Mouse (Mus musculus) spleen, postnatal 0 days (tissue): ENCODE results near the gene Trappc12. TPM values are rescaled to one million over a fixed set of nuclear protein-coding genes. Genes with fewer than 3 reads are reported as not detected.

Experiments used
- polyA plus RNA-seq: library from polyadenylated mRNA; unstranded; fragments of >200 nt; fragmentation: Nextera tagmentation; extraction: Ambion mirVana; gene quantifications from 2 replicates; pipeline ENCODE4 v1.2.1, GENCODE M21; 2015

Gene Trappc12
- 19.3 and 20.0 TPM in 2 replicates for polyA plus RNA-seq

GRCm38 (mm10) chr12:28750021-28750633, at the start of gene Trappc12:
Gene Trappc12, minus strand, starts transcription at chr12:28750472.

DNA sequence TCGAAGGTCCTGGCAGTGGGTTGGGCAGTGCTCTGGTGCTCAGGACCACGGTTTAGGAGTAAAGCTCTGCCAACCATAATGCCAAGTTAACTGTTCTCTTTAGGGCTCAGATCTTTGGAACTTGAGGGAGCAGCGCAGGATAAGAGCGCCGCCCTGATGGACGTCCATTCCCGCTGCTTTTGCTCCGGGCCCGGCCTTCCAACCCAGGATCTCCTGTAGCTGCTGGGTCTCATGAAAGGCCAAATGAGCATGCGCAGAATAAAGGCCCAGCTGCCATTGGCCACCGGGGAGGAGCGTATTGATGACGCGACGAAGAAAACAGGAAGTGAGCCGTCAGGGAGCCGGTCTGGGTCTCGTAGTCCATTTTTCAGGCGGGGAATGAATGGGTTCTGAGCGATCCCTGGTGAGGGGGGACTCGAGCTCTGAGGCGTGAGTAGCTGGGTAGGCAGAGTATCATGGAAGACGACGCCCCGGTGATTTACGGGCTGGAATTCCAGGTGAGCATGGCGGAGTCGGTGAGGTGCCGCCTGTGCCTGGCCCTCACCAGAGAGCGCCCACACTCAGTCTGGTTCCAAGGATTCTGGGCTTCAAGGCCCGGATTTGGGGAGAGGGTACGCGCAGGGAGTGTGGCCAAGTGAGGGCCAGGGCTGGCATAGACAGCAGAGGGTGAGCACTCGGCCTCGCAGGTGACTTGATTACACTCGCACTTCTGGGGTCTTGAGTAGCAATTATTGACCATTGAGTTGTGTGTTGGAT, 1.4 kb upstream of the Trappc12 start, which contains the start of gene Eipr1:
TSS of gene Eipr1 (plus strand) at position 296 of the 756 bp plus-strand sequence.

DNA sequence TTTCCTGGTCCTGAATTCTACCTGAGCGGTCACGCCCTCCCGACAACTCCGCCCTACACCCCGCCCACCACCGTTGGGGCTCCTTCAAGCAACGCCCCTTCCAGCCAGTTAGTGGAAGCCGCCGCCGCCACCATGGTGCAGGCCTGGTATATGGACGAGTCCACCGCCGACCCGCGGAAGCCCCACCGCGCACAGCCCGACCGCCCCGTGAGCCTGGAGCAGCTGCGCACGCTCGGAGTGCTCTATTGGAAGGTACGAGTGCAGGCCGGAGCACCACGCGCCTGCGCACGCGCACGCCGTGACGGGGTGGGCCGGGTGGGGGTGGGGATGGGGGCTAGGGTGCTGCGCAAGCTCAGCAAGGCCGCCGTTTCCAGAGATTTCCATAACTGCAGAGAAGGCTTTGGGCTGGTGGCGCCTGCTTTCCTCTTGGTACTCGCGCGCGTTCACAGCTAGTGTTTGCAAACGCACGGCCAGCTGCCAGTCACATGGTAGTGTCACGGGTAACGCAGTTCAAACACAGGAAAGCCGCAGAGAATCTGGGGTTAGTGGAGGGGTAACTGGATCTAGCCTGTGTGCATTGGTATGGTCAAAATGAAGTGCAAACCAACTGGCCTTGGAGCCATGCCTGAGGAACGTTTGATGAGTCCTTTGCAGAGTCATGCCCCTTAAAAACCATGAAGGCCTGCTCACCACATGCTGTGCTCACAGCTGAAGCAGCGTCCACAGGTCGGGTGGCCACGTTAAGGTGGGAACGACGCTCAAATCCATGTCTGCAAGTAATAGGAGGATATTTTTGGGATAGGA, 74.9 kb downstream of the Trappc12 start, which contains the start of gene Adi1:
TSS of gene Adi1 (plus strand) at position 111 of the 804 bp plus-strand sequence.

GRCm38 (mm10) chr12:28649141-28650110, 100.8 kb downstream of the Trappc12 start, which contains the start of gene Rnaseh1:
Gene Rnaseh1, plus strand, starts transcription at chr12:28649602.

Other genes with a start within 250 kb of the Trappc12 start
- 0.08 and 0.17 TPM in 2 replicates for gene Dcdc2c, start 198.1 kb downstream of the Trappc12 start, polyA plus RNA-seq
- not detected in 2 replicates for gene Allc, start 167.9 kb downstream of the Trappc12 start, polyA plus RNA-seq
- gene Colec11, start 127.1 kb downstream of the Trappc12 start, polyA plus RNA-seq, result 0.69 and 1.1 TPM in 2 replicates
- 715 and 717 TPM in 2 replicates for gene Rps7, start 114.5 kb downstream of the Trappc12 start, polyA plus RNA-seq
- gene Rnaseh1, start 100.9 kb downstream of the Trappc12 start, polyA plus RNA-seq, result 17.2 and 18.6 TPM in 2 replicates
- 35.5 and 36.7 TPM in 2 replicates for gene Adi1, start 75.2 kb downstream of the Trappc12 start, polyA plus RNA-seq
- 30.4 and 34.4 TPM in 2 replicates for gene Eipr1, start 1.3 kb upstream of the Trappc12 start, polyA plus RNA-seq